Mouse (Mus musculus) small intestine, adult 2 months (tissue): ENCODE data around the gene Vps45.
A peak's percentile ranks its signal among the peaks of the same experiment; 100 is the strongest.

Experiments used
- CTCF ChIP-seq: fragments of 200-500 bp; IDR thresholded peaks from 2 replicates; pipeline ENCODE4 v1.5.1; 2012; ENCODE audit warnings: low read depth, mild to moderate bottlenecking, control low read depth, inconsistent platforms, low read length, moderate library complexity, mixed read lengths; ENCODE audit not compliant: insufficient replicate concordance, insufficient read length; ENCODE audit errors: extremely low read depth
- POLR2A ChIP-seq: fragments of 200-500 bp; IDR thresholded peaks from 2 replicates; pipeline ENCODE4 v1.6.1; 2012; ENCODE audit warnings: low read depth, mild to moderate bottlenecking, control low read depth, inconsistent platforms, low read length, moderate library complexity

DNA sequence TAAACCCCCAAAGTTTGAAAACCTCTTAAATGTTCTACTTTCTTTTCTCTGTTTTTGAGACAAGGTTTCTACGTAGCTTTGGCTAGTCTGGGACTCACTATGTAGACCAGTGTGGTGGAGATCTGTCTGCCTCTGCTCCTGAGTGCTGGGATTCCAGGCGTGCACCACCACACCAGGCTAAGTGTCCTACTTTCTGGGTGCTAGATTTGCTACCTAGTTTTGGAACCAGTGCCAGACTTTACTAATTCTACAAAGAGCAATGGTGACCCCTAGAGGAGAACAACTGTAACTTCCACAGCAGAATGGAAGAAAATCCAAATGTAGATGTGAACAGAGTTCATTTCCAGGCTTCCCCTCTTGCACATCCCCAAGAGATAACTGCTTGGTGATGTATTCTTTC, 6.4 kb downstream of the Vps45 start:
- TF ChIP-seq CTCF (peak; percentile 46; the same call in 1 of the 2 replicates), POLR2A (no peak)
